8 mouse cellular contexts compared by ENCODE assay signal in the genomic region with DNA sequence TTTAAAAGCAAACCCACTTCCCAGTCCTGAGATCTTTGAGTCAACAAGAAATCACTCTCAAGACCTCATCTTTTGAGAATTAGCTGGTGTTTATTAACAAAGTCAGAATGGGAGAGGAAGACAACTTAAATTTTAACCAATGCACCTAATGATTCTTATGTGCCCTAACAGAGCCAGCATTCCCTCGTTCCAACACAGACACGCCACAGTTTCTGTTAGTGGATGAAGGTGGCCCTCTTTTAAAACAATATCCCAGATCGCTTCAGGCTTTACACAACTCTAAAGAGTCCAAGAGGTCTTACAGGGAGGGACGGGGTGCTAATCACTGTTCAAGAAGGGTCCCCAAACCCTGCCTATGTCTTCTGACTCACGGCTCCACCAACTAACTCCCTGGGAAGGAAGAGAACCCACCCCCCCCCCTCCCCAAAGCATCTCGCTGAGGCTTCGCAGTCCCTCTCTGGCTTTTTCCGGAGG. TPM values are rescaled to one million over a fixed set of nuclear protein-coding genes. Genes with fewer than 3 reads are reported as not detected.
DNase-seq lines count a peak whose midpoint lies in the region; ATAC-seq and TF ChIP-seq lines count a peak whose summit lies in the region.

No protein-coding gene starts in this region.

- TF ChIP-seq CTCF in G1E (IDR thresholded peaks at IDR 0.05; ENCODE audit: low read depth, low read length): no peak

- no peak for ATAC-seq in G1E (ENCODE audit: extremely low read depth, insufficient number of reproducible peaks, low FRiP score, poor library complexity, severe bottlenecking)
- no peak; the same call in 1 of the 2 replicates for ATAC-seq in hindbrain, embryonic 12.5 days (ENCODE audit: low FRiP score)
- ATAC-seq in liver, embryonic 12.5 days: peak; percentile 24; the same call in 1 of the 2 replicates
- ATAC-seq in cerebellum, adult (ENCODE audit: insufficient number of reproducible peaks, low FRiP score, low TSS enrichment): no peak

- peaks cover 29% of the 10 kb centered on the region for H3K36me3 ChIP-seq in G1E (replicated peaks)
- peaks cover 4% of the 10 kb centered on the region for H3K36me3 ChIP-seq in hindbrain, embryonic 12.5 days
- H3K36me3 ChIP-seq in liver, embryonic 12.5 days: no peaks in the 10 kb centered on the region

- H3K4me1 ChIP-seq in G1E (ENCODE audit: insufficient read depth, low read depth, low read length): peaks cover 73% of the 10 kb centered on the region
- no peaks in the 10 kb centered on the region for H3K4me1 ChIP-seq in hindbrain, embryonic 12.5 days
- H3K4me1 ChIP-seq in liver, embryonic 12.5 days: 0 out of 2 replicates have a peak, but pooled peaks cover 23% of the 10 kb centered on the region

- H3K9ac ChIP-seq in hindbrain, embryonic 12.5 days: peak overlapping the region; percentile 83
- H3K9ac ChIP-seq in liver, embryonic 12.5 days: peak overlapping the region; percentile 83

- H3K4me3 ChIP-seq in G1E (ENCODE audit: low read depth, low read length): peak overlapping the region; percentile 86
- H3K4me3 ChIP-seq in hindbrain, embryonic 12.5 days: peak overlapping the region; percentile 65
- H3K4me3 ChIP-seq in liver, embryonic 12.5 days: peak overlapping the region; percentile 76

- no peaks in the 10 kb centered on the region for H3K27me3 ChIP-seq in G1E (ENCODE audit: insufficient read depth, low read length)
- no peaks in the 10 kb centered on the region for H3K27me3 ChIP-seq in hindbrain, embryonic 12.5 days
- H3K27me3 ChIP-seq in liver, embryonic 12.5 days (replicated peaks): no peaks in the 10 kb centered on the region

- peak overlapping the region; percentile 97 for H3K27ac ChIP-seq in hindbrain, embryonic 12.5 days
- peak overlapping the region; percentile 81 for H3K27ac ChIP-seq in liver, embryonic 12.5 days

- H3K9me3 ChIP-seq in G1E (replicated peaks): no peaks in the 10 kb centered on the region
- no peaks in the 10 kb centered on the region for H3K9me3 ChIP-seq in hindbrain, embryonic 12.5 days (replicated peaks)
- no peaks in the 10 kb centered on the region for H3K9me3 ChIP-seq in liver, embryonic 12.5 days (replicated peaks)

- under 1% methylated on average over 8 of the region's 8 CpGs for WGBS in hindbrain, embryonic 12.5 days
- WGBS in liver, embryonic 12.5 days (ENCODE audit: insufficient replicate concordance): 4% methylated on average over 8 of the region's 8 CpGs

- peak overlapping the region; percentile 53 for H3K4me2 ChIP-seq in hindbrain, embryonic 12.5 days (replicated peaks)
- peak overlapping the region; percentile 88 for H3K4me2 ChIP-seq in liver, embryonic 12.5 days

- DNase-seq in cerebellum, adult 11-12 months: peak; percentile 23
- DNase-seq in cerebellum, adult 9-11 months: no peak
- no peak for DNase-seq in G1E (ENCODE audit: low spot score)
- no peak for DNase-seq in thymus, postnatal 0 days (ENCODE audit: low spot score)
- DNase-seq in layer of hippocampus, adult 18-20 months (ENCODE audit: low spot score in 2 of 2): no peak

RNA-seq across cellular contexts. Expression of gene Galc, which starts 0.9 kb away (rescaled TPM):
- total RNA-seq in G1E (2014; fragmentation: Nextera tagmentation) (120 and 131 TPM in 2 replicates), G1E (2017) (143 and 174 TPM in 2 replicates)
- 9.3 and 10.1 TPM in 2 replicates for polyA plus RNA-seq in G1E (2012)
- 12.2 and 13.5 TPM in 2 replicates for polyA plus RNA-seq in hindbrain, embryonic 12.5 days (2016; fragmentation: Nextera tagmentation; extraction: Ambion mirVana)
- polyA plus RNA-seq in liver, embryonic 12.5 days (2016; fragmentation: Nextera tagmentation; extraction: Ambion mirVana): 3.2 and 3.4 TPM in 2 replicates
- polyA plus RNA-seq in thymus, postnatal 0 days (2015; fragmentation: Nextera tagmentation; extraction: Ambion mirVana): 2.9 and 3.4 TPM in 2 replicates
- 10 to 100 TPM; 21.7 to 23.4 TPM for total RNA-seq in layer of hippocampus, adult 18-20 months (2021)

RNA-seq across cellular contexts. Expression of gene Gpr65, which starts 10.0 kb away (rescaled TPM):
- total RNA-seq in G1E (2014; fragmentation: Nextera tagmentation) (142 and 144 TPM in 2 replicates), G1E (2017) (202 and 232 TPM in 2 replicates)
- polyA plus RNA-seq in G1E (2012): 1.4 and 2.4 TPM in 2 replicates
- 0.43 and 0.61 TPM in 2 replicates for polyA plus RNA-seq in hindbrain, embryonic 12.5 days (2016; fragmentation: Nextera tagmentation; extraction: Ambion mirVana)
- polyA plus RNA-seq in liver, embryonic 12.5 days (2016; fragmentation: Nextera tagmentation; extraction: Ambion mirVana): 1.7 and 2.2 TPM in 2 replicates
- polyA plus RNA-seq in thymus, postnatal 0 days (2015; fragmentation: Nextera tagmentation; extraction: Ambion mirVana): 25.3 and 26.3 TPM in 2 replicates
- total RNA-seq in layer of hippocampus, adult 18-20 months (2021): not detected
